Mouse (Mus musculus): ENCODE results near the gene Gcnt1. TPM values are rescaled to one million over a fixed set of nuclear protein-coding genes. Genes with fewer than 3 reads are reported as not detected.

The Gcnt1 gene
- polyA plus RNA-seq (2017; shearing (Covaris generic)): 1 to 10 TPM; 6.3 to 8.4 TPM

DNA sequence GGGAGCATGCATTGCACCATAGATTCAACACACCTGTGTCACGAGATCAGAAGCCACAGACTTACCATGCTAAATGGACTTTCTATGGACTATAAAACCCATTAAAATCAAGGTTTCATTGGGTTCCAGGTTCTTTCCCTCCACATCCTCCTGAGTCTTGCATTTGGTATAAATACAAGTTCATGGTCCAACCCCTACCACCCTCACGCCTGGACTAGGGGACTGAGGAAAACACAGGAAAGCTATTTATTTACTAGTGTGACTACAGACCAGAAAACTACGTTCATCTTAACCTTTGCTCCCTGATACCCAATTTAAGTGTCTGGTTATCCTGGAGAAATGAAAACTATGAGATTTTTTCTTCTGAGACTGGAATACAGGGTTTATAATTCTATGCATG lies at the start of gene Gcnt1:
Gcnt1 (minus strand) TSS at position 144 of the 400 bp plus-strand sequence.
- no peak for ATAC-seq

DNA sequence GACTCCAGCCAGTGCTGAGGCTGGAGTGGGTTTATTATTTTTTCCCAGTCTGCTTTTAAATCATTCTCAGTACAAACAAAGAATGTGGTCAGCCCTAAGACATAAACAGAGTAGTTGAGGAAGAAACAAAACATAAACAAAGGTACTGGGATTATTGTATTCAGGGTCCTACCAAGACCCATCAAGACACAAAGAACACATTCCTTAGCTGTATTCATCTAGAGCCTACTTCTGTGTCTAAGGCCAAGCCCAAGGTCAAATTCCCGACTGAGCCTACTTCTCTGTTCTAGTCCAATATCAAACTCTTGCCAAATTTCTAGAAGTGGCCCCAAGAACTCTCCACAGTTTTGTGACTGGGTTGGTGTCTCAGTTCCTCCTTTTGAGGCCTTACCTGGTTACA lies 45.2 kb upstream of the Gcnt1 start:
- no peak for ATAC-seq

DNA sequence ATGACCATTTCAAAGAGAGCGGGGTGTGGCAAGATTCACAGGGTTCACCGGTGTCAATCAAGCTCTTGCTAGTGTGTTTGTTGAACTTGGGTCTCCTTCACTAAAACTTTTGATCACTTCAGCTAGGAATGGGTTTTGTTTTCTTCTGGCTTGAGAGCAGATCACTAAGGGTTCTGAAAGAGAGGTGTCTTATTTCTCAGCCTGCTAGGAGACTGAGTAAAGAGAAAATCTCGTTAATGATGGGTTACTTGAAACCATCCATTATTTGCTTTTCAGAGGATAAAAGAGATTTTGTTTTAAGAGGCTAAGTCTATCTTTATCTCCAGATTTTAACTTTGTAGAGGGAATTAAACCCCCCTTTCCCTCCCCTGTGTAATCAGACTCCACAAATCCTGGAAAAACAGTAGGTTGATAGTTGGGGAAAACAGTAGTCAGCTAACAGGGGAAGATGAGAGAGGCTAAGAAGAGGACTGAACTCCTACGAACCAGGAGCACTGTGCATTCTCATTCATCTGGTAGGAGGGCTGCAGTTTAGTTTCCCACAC lies 40.3 kb upstream of the Gcnt1 start:
- no peak for ATAC-seq

- no peak for ATAC-seq
Observed at GRCm38 (mm10) chr19:17410465-17411065, 37.9 kb upstream of the Gcnt1 start.

GRCm38 (mm10) chr19:17409351-17409750 lies 36.7 kb upstream of the Gcnt1 start:
- no peak for ATAC-seq

DNA sequence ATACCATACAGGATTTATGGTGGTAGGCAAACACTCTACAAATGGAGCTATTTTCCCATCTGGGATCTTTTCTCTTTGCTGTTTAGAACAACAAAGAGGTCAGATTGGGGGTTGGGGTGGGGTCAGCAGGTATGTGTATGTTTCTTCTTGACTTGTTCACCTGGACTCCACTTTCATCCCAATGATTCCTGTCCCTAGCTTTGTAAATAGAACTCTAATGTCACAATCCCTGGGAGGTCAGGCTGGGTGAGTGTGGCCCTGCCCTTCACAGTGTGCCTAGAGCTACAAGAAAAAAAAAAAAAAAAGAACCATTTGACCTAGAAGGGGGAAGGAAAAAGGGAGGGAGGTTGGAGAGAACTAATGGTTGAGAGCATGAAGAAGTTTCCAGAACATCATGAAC lies 35.9 kb upstream of the Gcnt1 start:
- no peak for ATAC-seq

DNA sequence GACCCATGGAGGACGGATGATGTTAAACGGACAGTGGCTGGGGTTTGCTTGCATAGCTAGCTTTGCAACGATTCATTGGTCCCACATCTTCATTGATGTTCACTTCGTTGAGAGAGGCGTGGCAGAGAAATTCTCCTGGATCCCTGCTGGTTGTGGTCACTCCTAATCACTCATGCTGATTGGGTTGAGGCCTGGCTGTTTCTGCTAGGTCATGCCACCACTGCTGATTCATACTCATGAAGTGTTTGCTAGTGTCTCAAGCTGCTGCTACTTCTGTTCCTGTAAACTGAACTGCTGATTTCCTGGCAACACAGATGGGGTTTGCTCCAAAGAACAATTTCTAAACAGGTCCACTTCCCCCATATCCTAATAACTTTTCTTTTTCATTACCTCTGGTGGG lies 34.2 kb upstream of the Gcnt1 start:
- no peak for ATAC-seq

- ATAC-seq: no peak
Observed at GRCm38 (mm10) chr19:17403175-17403574, 30.5 kb upstream of the Gcnt1 start.

DNA sequence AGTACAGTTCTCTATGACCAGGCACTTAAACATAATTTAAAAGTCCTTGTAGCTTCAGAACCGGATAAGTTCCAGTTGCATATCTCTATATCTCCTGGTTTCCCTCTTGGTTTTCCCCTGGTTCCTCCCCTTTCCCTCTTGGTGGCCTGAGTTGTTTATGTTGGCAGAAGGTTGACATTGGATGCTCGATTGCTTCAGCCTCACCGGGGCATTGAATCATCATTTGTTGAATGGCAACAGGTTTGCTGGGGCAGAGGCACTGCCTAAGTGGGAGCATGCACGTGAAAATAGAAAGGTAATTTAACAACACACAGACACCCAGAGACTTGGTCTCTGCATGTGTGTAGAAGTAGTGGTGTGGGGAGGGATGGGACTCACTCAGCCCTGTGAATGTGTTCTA lies 27.9 kb upstream of the Gcnt1 start:
- ATAC-seq: no peak

GRCm38 (mm10) chr19:17399965-17400364 lies 27.3 kb upstream of the Gcnt1 start:
- no peak for ATAC-seq

DNA sequence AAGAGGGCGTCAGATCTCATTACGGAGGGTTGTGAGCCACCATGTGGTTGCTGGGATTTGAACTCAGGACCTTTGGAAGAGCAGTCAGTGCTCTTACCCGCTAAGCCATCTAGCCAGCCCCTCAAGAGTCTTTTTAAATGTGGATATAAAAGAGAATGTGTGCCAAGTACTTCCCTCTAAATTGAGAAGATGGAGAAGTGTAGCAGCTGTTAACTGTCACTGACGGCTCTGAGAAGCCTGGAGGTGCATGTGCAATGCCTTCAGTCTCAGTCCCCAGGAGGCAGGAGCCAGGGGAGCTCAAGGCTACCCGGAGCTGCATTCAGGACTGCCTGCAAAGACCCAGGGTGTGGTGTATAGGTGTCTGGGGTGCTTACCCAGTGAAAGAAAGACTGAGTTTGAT lies 25.3 kb upstream of the Gcnt1 start:
- no peak for ATAC-seq

DNA sequence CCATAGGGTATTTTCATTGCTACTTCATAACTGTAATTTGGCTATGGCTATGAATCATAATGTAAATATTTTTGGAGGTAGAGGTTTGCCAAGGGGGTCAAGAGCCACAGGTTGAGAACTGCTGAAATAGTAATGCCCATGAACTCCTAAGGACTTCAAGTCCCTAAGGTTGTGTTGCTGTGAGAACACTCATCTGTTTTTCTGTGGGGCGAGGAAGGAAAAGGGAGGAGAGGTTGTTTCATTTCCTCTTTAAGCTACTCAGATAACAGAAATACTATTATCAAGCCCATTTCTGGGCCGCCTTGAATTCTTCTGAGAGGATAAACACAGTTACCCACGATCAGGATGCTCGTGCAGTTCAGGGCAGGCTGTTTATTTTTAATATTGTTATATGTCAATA lies 24.2 kb upstream of the Gcnt1 start:
- no peak for ATAC-seq

GRCm38 (mm10) chr19:17393841-17394591 lies 21.4 kb upstream of the Gcnt1 start, which contains the start of gene Rfk:
Gene Rfk, plus strand, starts transcription at chr19:17394043.
- ATAC-seq: peak; percentile 92

- ATAC-seq: no peak
Observed at GRCm38 (mm10) chr19:17392866-17393265, 20.2 kb upstream of the Gcnt1 start.

DNA sequence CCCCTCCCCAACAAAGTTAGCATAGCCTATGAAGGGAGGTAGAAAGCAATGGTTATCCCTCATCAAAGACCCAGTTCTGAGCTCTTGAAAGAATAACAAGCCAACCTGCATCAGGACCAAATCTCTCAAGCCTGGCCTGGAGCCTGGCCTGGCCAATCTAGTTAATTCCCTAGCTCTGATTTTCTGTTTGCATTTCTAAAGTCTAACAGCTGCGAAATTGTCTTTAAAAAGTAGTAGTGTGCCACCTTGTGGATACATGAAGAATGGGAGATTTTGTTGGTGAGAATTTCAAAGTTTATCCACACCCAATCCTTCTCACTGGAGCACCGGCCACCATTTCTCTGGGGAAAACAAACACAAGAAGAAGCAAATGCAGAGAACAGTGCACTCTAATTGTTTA lies 15.8 kb upstream of the Gcnt1 start:
- ATAC-seq: peak; percentile 59

GRCm38 (mm10) chr19:17386424-17386823 lies 13.8 kb upstream of the Gcnt1 start:
- ATAC-seq: no peak

GRCm38 (mm10) chr19:17385426-17385825 lies 12.8 kb upstream of the Gcnt1 start:
- peak; percentile 54 for ATAC-seq

- ATAC-seq: no peak
Observed at GRCm38 (mm10) chr19:17385022-17385421, 12.4 kb upstream of the Gcnt1 start.

GRCm38 (mm10) chr19:17382807-17383397 lies 10.3 kb upstream of the Gcnt1 start:
- ATAC-seq: no peak

DNA sequence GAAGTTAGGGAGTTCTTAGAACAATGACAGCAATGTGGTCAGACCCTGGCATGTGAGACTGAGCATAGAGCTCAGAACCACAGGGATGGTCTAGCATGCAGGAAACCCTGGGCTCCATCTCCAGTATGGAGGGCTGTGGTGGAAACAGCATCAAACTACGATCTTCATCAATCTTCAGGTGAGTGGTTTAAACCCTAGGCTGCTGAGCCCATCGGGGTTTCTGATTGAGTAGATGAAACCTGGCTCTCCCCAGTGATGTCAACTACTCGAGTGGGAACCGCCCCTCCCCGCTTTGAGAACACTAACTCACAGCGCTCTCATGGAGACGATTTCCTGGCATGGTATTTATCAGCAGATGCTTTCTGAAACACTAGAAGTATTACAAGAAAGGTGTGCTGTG lies 7.9 kb upstream of the Gcnt1 start:
- peak; percentile 60 for ATAC-seq

DNA sequence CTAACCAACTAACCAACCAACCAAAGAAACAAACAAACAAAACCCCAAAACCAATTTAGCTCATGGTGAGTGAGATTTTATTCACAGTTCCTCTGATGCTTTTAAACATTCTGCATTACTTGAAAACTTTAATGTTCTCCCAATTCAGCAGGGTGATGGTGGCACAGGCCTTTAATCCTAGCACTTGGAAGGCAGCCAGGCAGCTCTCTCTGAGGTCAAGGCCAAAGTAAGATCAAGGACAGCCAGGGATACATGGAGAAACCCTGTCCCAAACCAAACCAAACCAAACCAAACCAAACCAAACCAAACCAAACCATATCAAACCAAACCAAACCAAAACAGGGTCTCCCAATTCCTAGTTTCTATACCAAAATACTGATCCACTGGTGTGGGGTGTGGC lies 6.2 kb upstream of the Gcnt1 start:
- ATAC-seq: no peak

DNA sequence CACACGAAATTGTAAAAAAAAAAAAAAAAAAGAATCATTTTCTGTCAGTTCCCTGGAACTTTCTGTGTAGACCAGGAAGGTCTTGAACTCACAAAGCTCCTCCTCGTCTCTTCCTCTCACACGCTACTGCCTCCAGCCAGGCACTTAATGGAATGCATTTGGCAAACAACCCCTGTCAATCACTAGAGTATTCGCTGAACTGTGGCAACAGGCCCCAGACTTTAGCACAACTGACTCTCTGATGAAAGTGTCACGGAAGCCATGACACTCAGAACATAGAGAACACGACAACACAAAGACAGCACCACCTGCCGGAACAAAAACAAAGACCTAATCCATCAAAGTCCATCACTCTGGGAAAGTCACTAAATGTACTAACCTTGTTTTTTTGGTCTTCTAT lies 3.1 kb downstream of the Gcnt1 start:
- ATAC-seq: no peak

- no peak for ATAC-seq
Observed at GRCm38 (mm10) chr19:17368557-17368956, 4.1 kb downstream of the Gcnt1 start.

Data from CD4-positive, CD25-positive, alpha-beta regulatory T cell, adult 4 months (primary cell).